Mouse (Mus musculus) spleen, postnatal 4 days (tissue): ENCODE data around the gene Gm1979.
"Not testable (repeated sequence)": the region's sequence is repeated elsewhere in the genome, so short reads cannot be mapped to it uniquely, and the experiment has no call there.

Source experiments
- DNase-seq, 2 experiments: peaks; one replicate each; pipeline ENCODE4 v3.0.0; 2022; ENCODE audit warnings: low spot score in 2 of 2

Gene Gm1979

GRCm38 (mm10) chr5:26004698-26005097 lies at the start of gene Gm1979:
TSS of gene Gm1979 (minus strand) at chr5:26004798.
- not testable (repeated sequence) for DNase-seq

GRCm38 (mm10) chr5:26039458-26039857 lies 34.9 kb upstream of the Gm1979 start, which contains the start of gene Speer4a:
TSS of gene Speer4a (minus strand) at chr5:26039558.
- DNase-seq, result not testable (repeated sequence)

GRCm38 (mm10) chr5:26022816-26023215 lies 18.2 kb upstream of the Gm1979 start, which contains the start of gene Gm5862:
TSS of gene Gm5862 (minus strand) at chr5:26022916.
- DNase-seq, result not testable (repeated sequence)

- DNase-seq, result not testable (repeated sequence)
Observed at GRCm38 (mm10) chr5:26007697-26008096, 3.1 kb upstream of the Gm1979 start.

- peak; percentile 11 to 57 for DNase-seq
Observed at GRCm38 (mm10) chr5:26006937-26007695, 2.5 kb upstream of the Gm1979 start.

- DNase-seq, result not testable (repeated sequence)
Observed at GRCm38 (mm10) chr5:25988550-25988949, 16.0 kb downstream of the Gm1979 start, which contains the start of gene Gm21698. TSS of gene Gm21698 (minus strand) at chr5:25988650.

GRCm38 (mm10) chr5:25972563-25972962 lies 32.0 kb downstream of the Gm1979 start, which contains the start of gene Gm21680:
TSS of gene Gm21680 (minus strand) at chr5:25972663.
- DNase-seq, result not testable (repeated sequence)

GRCm38 (mm10) chr5:25957050-25957449 lies 47.5 kb downstream of the Gm1979 start:
- peak in 1 of 2 experiments; percentile 42 for DNase-seq

- DNase-seq, result not testable (repeated sequence)
Observed at GRCm38 (mm10) chr5:25956611-25957010, 48.0 kb downstream of the Gm1979 start.

GRCm38 (mm10) chr5:25954317-25954716 lies 50.3 kb downstream of the Gm1979 start, which contains the start of gene Gm21671:
TSS of gene Gm21671 (minus strand) at chr5:25954417.
- DNase-seq, result not testable (repeated sequence)
